34 mouse cellular contexts compared by ENCODE assay signal in the genomic region with DNA sequence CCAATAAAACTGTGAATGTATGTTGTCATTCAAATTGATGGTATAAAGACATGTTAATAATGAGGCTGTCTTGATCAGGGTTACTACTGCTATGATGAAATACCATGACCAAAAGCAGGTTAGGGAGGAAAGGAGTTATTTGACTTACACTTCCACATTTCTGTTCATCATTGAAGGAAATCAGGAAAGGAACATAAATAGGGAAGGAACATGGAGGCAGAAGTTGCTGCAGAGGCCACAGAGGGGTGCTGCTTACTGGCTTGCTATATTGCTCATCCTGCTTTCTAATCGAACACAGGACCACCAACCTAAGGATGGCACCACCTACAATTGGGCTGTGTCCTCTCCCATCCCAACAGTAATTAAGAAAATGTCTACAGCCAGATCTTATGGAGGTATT.
"Had no signal": no experiment of that assay in that cellular context is flagged by ENCODE, and none has a peak within 500 bp of the region (broad histone marks: within the 10 kb centered on the region; RNA-seq: fewer than 3 reads in every experiment).

No protein-coding gene starts in this region.

- H3K9ac ChIP-seq: heart, embryonic 12.5 days; heart, embryonic 13.5 days; heart, embryonic 15.5 days; hindbrain, embryonic 12.5 days; hindbrain, embryonic 13.5 days; hindbrain, embryonic 14.5 days; hindbrain, embryonic 15.5 days; intestine, embryonic 15.5 days; kidney, embryonic 15.5 days had no signal

- DNase-seq: heart, postnatal 10 days; heart, postnatal 14 days; heart, postnatal 4 days; kidney, adult 11 months; kidney, adult 18-20 months; kidney, adult 2 months; kidney, adult 8-10 months; kidney, adult 9 months; kidney, postnatal 10 days; kidney, postnatal 14 days; kidney, postnatal 25 days; kidney, postnatal 36 days; kidney, postnatal 4 days; layer of hippocampus, adult 9-11 months; layer of hippocampus, postnatal 36 days had no signal

- H3K9me3 ChIP-seq: heart, embryonic 10.5 days; heart, embryonic 12.5 days; heart, embryonic 13.5 days; heart, embryonic 15.5 days; hindbrain, embryonic 10.5 days; hindbrain, embryonic 12.5 days; hindbrain, embryonic 13.5 days; hindbrain, embryonic 15.5 days; intestine, embryonic 15.5 days; kidney, embryonic 15.5 days had no signal

- H3K27ac ChIP-seq: heart, embryonic 10.5 days; heart, embryonic 13.5 days; heart, embryonic 15.5 days; hindbrain, embryonic 10.5 days; hindbrain, embryonic 12.5 days; hindbrain, embryonic 13.5 days; hindbrain, embryonic 14.5 days; hindbrain, embryonic 15.5 days; hindbrain, postnatal 0 days; intestine, embryonic 15.5 days; kidney, embryonic 15.5 days; kidney, postnatal 0 days; layer of hippocampus, adult 2 months had no signal

- ATAC-seq: hindbrain, embryonic 16.5 days; hindbrain, postnatal 0 days; inflammation-experienced regulatory T-cells, adult 6 months; intestine, embryonic 15.5 days; intestine, embryonic 16.5 days; intestine, postnatal 0 days had no signal

- H3K4me3 ChIP-seq: heart, embryonic 10.5 days; heart, embryonic 12.5 days; heart, embryonic 13.5 days; heart, embryonic 15.5 days; hindbrain, embryonic 10.5 days; hindbrain, embryonic 12.5 days; hindbrain, embryonic 13.5 days; hindbrain, embryonic 15.5 days; intestine, embryonic 15.5 days; kidney, embryonic 15.5 days; layer of hippocampus, adult 2 months had no signal

- H3K4me1 ChIP-seq: heart, embryonic 10.5 days; heart, embryonic 12.5 days; heart, embryonic 13.5 days; heart, embryonic 15.5 days; hindbrain, embryonic 10.5 days; hindbrain, embryonic 12.5 days; hindbrain, embryonic 13.5 days; hindbrain, embryonic 15.5 days; intestine, embryonic 15.5 days; kidney, embryonic 15.5 days had no signal

- H3K4me2 ChIP-seq: heart, embryonic 11.5 days; heart, embryonic 12.5 days; heart, embryonic 13.5 days; heart, embryonic 15.5 days; hindbrain, embryonic 12.5 days; hindbrain, embryonic 13.5 days; hindbrain, embryonic 14.5 days; hindbrain, embryonic 15.5 days; intestine, embryonic 15.5 days; kidney, embryonic 15.5 days had no signal

- H3K27me3 ChIP-seq: heart, embryonic 12.5 days; heart, embryonic 13.5 days; heart, embryonic 15.5 days; hindbrain, embryonic 12.5 days; hindbrain, embryonic 13.5 days; hindbrain, embryonic 15.5 days; intestine, embryonic 15.5 days; kidney, embryonic 15.5 days had no signal

- H3K36me3 ChIP-seq: heart, embryonic 10.5 days; heart, embryonic 12.5 days; heart, embryonic 13.5 days; heart, embryonic 15.5 days; hindbrain, embryonic 10.5 days; hindbrain, embryonic 12.5 days; hindbrain, embryonic 13.5 days; hindbrain, embryonic 15.5 days; intestine, embryonic 15.5 days; kidney, embryonic 15.5 days had no signal
